Mouse (Mus musculus) left cerebral cortex, postnatal 14 days (tissue): ENCODE results near the gene Rsph9. TPM values are rescaled to one million over a fixed set of nuclear protein-coding genes. Genes with fewer than 3 reads are reported as not detected.

Experiments used
- DNase-seq, 2 experiments: peaks; one replicate each; pipeline ENCODE4 v3.0.0; 2021 to 2022; ENCODE audit warnings: low spot score in 2 of 2, mixed read lengths in 1 of 2
- intact Hi-C: fragments of 180-260 bp; cut with DNase I; formaldehyde crosslinking; loops from one replicate; pipeline ENCODE4 v1.15.1; 2025
- total RNA-seq, 2 experiments: library from RNA; stranded (reverse); gene quantifications; 2 replicates each; pipeline ENCODE4 v1.2.3; 2021

The Rsph9 gene
- total RNA-seq, 2 experiments from 2014 or later: 22.8 to 23.7 TPM

DNA sequence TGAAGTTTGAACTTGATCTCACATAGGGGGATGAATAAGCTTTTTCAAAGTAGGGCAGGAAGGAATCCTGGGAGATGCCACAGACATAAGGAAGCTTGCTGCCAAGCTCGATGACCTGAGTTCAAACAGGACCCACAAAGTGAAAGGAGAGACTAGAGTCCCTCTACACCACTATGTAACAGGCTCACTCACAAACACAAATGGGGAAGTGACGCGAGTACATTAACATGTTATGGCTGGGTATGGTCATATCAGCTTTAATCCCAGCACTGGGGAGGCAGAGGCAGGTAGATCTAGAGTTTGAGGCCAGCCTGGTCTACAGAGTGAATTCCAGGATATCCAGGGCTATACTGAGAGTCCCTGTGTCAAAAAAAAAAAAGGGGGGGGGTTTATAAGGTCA, 10.3 kb upstream of the Rsph9 start:
- intact Hi-C loops: no loop called here
- no peak for DNase-seq

DNA sequence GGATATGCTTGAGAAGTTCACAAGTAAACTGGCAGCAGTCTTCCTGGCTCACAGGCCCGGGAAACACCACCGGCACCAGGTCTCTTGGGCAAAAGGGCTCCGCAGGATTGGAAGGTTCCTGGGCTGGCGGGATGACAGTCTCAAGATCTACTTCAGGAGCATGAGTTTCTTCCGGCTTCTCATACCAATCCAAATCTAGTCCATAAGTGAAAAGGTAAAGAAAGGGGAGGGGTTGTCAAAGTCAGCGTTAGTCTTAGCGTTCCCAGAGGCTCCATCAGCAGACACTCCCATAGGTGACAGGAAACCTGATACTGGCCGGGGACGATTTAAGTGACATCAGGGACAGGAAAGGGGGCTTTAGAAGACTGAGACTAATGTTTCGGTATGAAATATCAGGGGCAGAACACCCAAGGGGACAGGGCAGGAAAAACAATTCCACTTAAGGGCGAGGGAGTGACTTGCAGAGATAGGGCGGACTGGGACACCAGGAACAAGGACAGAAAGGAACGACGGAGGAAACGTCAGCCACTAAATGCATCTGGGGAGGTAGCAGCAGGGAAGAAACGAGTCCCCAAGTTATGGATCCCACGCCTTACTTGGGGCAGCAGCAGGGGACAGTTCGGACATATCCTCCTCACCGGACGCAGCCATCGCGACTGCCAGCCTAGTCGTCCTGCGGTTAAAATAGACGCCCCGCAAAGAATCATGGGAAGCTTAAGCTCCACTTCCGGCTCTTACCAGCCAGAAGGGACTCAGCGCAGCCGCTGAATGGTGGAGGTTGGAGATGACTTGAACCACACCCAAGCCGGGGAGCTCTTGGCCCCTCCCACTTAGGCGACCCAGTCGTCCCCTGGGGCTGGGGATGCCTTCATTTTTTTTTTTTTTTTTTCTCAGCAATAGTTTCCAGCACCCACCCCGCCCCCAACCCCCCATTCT, 9.1 kb upstream of the Rsph9 start, which contains the start of gene Mad2l1bp:
Mad2l1bp (minus strand) TSS at position 707 of the 936 bp plus-strand sequence.
- intact Hi-C loops: no loop called here
- DNase-seq: peak; percentile 88 to 90

DNA sequence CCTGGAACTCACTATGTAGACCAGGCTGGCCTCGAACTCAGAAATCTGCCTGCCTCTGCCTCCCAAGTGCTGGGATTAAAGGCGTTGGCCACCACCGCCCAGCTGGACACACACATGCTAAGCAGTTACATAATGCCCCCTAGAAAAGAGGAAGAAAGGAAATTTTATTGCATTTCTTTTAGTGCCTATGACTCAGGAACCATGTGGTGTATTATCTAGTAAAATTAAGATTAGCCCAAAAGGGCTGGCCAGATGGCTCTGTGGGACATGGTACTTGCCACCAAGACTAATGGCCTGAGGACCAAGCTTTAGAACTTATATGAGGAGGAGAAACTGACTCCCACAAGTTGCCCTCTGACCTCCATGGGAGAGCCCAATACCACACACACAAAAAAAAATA, 4.1 kb downstream of the Rsph9 start:
- DNase-seq: no peak
- intact Hi-C loops: no loop called here

DNA sequence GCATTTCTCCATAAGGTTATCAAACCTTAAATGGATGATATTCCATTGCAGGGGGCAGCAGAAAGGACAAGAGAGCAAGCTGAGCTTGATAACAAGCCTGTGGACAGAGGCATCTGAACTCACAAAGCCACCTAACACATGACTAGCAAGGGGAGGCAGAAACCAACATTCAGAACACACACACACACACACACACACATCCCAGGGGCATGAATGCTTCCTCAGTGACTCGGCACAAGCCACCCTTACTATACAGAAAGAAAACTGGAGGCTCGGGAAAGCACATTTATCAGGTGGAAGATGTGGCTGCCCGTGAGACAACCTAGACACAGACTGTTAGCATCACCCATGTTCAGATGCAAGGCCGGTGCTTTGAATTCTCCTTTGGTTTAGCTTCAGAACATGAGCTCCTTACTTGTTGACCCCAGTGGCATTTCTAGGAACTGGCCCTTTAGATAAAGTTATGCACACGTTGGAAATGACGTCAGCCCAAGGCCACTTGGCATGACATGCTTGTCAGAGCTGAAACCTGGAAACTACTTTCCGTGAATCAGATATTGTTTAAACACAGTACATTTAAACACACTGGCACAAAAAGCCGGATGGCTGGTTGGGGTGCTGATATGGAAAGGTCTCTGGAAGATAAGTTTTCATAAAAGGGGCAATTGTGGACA, 5.3 kb downstream of the Rsph9 start:
- no peak for DNase-seq
- intact Hi-C loops: no loop called here

DNA sequence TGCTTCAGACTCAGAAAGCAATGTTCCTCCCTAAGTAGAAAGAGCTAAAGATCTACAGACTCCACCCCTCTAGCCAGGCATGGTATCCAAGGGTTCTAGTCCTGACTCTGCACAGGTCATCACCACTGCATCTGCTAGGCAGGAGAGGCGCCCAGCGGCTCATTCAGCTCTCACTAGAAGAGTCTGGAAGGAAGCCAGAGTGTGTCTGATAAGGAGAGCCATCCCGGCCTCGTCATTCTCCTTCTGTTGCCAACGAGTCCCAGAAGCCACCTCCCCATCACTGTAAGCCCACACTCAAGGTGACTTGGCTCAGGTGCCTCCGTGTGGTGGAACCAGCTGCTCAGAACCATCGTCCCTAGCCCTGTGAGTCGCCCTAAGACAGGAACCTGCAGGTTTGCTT, 11.2 kb downstream of the Rsph9 start:
- intact Hi-C loops: loop anchor here (1.0 to 5.0 kb wide), 2 partner anchors 101 to 402 kb away; partner anchors contain the start of gene Vegfa
- DNase-seq: no peak

DNA sequence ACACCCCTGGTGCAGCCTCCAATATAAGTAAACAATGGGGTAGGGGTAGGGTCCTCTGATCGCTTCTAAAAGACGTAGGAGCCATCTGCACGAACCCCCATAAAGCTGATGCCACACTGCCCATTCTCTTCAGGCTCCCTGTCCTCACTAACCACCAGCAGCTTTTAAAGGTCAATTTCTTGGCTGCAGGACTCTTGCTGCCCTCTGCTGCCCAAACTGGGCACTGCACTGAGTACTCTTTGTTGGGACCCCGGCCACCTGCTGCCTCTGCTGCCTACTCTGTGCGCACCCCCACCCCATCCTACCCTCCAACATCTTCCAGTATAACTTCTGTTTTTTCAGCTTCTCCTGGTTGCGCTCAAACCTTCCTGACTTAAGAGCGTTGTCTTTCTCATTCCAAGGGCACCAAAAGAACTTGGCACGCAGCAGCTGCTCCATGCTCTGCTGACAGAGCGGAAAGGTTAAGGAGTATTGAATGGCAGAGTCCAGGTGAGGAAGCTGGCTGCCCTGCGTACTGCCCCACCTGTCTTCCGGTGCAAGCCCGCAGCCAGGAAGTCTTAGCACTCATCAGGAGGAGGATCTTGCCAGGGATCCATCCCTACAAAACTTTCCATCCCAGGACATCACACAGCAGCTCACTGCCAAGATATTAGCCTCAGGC, 11.8 kb downstream of the Rsph9 start:
- intact Hi-C loops: loop anchor here (1.0 to 5.0 kb wide), 2 partner anchors 100 to 401 kb away; partner anchors contain the start of gene Vegfa

DNA sequence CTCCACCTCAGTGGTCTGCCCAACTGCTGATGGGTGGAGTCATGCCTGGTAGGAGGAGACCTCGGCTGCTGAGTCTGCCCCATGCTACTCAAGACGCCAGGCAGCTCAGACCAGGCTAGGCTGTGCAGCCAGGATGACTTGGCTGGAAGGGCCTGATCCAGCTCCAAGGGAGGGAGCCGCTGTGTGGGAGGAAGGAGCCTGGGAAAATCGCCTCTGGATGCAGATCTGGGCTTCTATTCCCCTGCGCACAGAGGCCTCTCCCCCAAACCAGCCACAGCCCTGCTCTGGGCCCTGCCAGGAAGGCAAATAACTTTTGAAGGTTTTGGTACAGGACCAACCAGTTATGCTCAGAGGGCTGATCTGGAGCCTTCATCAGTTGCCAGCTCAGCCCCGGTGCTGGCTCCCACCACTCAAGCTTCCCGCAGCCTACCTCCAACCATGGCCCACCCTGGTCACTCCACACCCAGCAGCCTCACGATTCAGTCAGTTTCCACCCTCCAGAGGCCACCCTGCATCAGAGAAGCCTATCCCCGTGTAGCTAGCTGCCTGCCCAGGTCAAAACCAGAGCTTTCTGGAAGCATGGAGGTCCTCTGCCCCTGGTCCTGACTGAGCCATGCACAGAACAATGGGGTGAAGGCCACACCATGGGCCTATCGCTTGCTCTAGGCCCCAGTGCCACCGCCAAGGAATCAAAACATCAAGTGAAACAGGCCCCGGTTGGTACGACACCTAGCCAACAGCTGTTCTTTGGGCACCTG, 14.1 kb downstream of the Rsph9 start:
- DNase-seq: no peak
- intact Hi-C loops: loop anchor here (5.0 kb wide), 1 partner anchor 98 kb away; the partner anchor contains the start of gene Vegfa

More for the DNA sequence above, 11.8 kb downstream of the Rsph9 start:
- peak; percentile 69 to 78 for DNase-seq

DNA sequence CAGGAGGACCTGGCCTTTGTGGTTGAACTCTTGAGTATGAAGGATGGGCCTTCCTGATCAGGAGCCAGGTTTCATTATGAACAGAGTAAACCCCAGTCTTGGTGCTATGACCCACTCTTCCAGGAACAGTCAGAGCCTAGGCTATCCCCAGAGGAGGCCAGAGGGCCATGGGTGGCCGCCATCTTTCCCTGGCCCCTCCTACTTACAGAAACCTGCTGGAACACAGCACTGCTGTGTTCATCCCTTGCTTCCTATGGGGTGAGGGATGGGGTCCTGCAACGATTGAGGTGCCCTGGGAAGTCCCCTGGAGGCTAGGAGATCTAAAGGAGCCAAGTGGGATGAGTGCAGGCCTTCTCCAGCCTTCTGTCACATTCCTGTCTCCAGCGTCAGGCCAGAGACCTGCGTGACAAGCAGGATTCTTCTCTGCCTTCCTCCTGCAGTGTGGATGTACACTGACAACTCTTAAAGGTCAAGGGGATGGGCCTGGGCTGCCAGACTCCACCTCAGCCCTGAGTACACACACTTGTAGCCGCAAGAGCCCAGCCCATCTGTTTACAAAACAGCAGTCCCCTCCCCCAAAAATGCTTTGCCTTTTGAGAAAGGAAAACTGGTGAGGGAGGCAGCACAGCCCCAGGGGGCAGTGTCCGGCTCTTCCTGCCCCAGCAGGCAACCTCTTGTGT, 16.1 kb downstream of the Rsph9 start:
- no peak for DNase-seq
- intact Hi-C loops: no loop called here

DNA sequence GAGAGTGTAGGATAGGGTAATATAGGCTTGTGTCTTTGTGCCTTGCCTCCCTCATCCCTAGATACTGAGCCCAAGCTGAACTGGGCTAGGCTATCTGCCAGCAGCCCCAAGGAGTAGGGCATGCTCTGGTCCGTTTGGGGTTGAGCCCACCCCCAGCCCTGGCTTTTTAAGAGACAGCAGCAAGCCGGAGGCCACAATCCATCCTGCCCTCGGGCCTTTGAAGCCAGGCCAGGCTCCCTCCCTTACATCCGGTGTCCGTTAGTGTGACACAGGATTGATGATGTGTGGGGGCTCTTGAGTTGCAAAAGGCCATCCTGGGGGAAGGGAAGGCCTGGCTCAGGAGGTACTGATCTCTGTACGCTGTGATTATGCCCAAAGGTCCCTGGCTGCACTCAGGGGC, 17.4 kb downstream of the Rsph9 start:
- intact Hi-C loops: no loop called here
- no peak for DNase-seq

DNA sequence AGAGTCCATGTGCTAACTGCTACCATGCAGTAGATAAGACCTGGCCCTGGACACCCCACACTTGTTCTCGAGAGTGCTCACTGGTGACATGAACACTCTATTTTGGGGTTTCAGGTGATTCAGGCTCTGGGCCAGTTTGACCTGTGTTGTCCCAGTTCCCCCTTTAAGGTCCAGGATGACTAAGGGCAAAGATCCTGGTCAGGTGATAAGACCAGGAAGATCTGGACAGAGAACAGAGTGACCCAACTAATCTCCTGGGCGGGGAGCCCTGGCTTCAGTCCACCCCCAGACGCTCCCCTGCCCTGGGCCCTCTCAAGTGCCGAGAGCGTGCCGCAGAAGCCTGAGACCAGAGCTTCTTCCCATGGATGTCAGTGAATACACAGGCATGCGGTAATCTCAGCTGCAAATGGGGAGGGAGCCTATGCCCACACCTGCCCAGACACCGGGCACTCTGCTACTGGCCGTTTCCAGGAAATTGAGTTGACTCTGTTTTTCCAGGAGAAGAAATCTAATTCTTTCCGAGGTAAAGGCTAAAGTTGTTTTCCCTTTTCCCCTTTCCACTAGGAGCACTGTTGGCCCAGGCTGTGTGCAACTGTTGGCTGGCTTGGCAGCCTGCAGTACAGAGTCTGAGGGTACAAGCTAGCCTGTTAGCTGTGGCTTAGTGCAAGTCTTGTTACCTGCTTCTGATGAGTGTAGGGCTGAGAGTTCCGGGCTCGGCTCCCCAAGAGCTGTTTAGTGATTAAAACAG, 19.9 kb downstream of the Rsph9 start:
- intact Hi-C loops: no loop called here

DNA sequence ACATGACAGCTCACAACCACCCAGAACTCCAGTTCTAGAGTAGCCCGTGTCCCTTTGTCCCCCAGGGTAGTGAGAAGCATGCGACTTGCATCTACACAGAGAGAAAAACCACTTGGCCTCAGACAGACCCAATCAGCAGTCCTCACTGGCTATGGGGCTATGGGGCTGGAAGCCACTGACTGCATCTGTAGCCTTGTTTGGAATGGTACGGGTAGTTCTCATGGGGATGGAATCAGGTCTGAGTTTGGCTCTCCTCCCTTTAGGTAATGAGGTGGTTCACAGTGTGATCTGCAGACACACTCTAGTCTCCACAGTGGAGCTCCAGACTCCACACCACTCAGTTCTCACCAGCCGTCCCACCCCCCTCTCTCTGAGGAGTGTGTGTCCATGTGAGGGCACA, 20.7 kb downstream of the Rsph9 start:
- intact Hi-C loops: no loop called here
- DNase-seq: no peak

More for the DNA sequence above, 19.9 kb downstream of the Rsph9 start:
- no peak for DNase-seq

DNA sequence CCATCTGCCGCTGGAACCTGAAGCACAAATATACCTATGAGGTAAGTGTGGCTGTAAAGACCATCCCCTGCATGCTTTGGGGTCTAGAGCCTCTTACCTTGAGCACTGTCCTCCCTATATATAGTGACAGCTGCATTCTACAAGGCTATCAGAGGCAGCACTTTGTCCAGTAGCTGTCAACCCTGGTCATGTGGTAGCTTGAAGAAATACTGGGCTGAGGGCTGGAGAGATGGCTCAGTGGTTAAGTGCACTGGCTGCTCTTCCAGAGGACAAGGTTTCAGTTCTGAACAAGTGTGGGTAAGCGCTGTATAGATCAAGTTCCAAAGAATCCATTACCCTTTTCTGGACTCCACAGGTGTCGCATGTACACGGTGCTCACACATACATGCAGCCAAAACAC, 21.2 kb downstream of the Rsph9 start:
- no peak for DNase-seq
- intact Hi-C loops: no loop called here

DNA sequence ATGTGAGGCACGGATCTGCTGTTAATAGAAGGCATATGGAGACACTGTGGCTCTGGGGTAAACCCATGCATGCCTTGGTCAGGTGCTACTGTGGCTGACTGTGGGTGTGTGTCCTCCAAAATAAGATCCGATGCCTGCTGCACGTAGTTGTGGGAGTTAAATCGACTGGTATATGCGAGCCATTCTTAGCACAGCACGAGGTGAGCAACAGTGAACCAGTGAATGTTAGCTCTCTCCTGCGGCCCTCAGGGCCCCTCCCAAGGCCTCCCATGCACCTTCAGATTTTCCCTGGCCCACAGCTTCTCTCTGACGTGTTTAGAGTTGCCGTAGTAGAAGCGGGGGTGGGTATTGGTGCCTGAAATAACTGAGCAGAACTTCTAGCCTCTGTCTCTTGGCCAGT, 24.4 kb downstream of the Rsph9 start:
- intact Hi-C loops: no loop called here
- DNase-seq: peak; percentile 29 to 64

DNA sequence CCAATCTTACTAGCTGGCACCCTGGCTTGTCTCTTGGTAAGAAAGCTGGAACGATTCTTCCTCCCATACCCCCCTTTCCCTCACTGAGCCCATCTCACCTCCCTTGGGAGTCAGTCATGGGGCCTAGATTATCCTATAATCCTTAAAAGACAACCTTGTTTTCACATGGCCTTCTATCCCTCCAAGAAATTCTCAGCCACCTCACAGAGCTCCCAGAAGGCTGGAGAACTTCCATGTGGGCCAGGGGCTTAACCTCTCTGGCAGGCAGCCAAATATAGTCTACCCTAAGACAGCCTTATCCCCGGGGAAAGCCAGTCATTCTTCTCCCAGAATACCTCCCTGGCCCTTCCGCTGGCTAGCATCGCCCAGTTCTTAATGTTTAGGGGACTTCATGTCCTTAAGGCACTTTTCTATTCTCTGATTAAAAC, 25.6 kb downstream of the Rsph9 start:
- no peak for DNase-seq
- intact Hi-C loops: no loop called here

DNA sequence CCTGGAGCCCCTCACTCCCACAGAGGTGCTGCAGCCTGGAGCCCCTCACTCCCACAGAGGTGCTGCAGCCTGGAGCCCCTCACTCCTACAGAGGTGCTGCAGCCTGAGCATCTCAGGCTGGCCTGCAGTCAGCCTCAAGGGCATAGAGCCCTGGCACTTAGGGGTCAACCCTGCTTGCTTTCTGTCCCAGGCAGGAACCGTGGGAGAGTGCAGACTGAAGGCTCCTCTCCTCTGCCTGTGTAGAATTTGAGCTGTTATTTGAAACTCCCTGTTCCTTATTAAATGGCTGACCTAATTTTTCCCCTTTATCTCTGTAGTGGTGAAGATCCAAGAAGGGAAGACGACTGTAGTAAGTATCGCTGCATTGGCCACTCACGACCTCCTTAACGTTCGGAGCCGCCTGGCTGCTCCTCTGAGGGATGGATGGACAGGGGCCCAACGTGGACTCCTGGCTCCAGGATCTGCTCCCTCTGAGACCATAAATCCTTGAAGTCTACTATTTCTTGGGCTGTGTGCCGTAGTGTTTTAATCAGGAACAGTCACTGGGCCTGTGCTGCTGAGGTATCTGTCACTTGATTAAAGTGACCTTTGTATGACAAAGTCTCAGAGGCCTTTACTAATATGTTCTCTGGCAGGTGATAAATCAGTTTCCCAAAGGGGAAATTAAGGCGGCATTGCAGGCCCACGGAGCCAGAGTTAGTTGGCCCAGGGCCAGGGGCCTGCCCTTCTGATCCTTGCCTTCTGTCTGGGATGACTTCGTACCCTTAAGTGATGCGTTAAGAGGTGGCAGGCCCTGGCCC, 26.2 kb downstream of the Rsph9 start:
- intact Hi-C loops: no loop called here
- no peak for DNase-seq

DNA sequence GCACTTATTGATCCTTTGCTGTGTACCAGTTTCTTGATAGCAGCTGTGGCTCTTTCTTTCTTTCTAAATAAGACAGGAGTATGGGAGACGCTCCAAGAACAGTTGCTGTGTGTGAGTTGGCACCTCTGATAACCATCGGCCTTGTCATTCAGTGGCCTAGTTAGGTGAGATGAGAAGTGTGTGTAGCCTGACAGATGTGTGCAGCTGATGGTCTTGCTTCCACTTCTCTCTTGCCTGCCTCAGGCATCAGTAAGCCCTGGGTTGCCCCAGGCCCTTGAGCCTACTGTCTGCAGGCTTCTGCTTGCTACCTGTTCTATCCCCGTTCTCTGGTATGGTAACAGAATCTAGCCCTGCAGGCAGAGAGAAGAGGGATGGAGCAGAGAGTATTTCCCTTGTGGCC, 27.1 kb downstream of the Rsph9 start:
- DNase-seq: no peak
- intact Hi-C loops: no loop called here

DNA sequence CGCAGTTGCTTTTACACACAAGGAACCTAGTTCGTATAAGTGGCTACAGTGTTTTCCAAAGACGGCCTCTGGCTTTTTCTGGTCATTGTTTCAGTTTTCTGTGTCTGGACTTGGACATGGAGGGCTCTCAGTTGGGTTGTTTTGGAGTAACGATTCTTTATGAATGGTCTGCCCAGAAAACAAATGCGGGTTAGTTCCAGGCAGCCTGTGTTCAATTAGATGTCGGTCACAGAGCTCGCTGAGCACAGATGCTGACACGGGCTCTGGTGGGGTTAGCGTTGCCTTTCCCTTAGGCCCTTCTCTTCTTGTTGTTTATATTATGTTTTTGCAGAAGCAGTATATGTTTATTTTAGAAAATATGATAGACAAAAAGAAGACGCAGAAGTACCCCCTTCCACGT, 27.9 kb downstream of the Rsph9 start:
- intact Hi-C loops: no loop called here
- no peak for DNase-seq
